Mouse (Mus musculus): Measurements from ENCODE around the gene Gm28539.
"Not testable (repeated sequence)": the region's sequence is repeated elsewhere in the genome, so short reads cannot be mapped to it uniquely, and the experiment has no call there.

Gm28539 gene

GRCm38 (mm10) chr16:18969420-18970128 is 133.2 kb downstream of the Gm28539 start:
- DNase-seq, result no peak

GRCm38 (mm10) chr16:18970837-18971236 is 134.5 kb downstream of the Gm28539 start:
- DNase-seq, result no peak

GRCm38 (mm10) chr16:18975665-18976064 is 139.3 kb downstream of the Gm28539 start:
- DNase-seq, result not testable (repeated sequence)

GRCm38 (mm10) chr16:18976315-18976714 is 139.9 kb downstream of the Gm28539 start:
- DNase-seq, result no peak

GRCm38 (mm10) chr16:18986381-18986780 is 150.0 kb downstream of the Gm28539 start:
- no peak for DNase-seq

GRCm38 (mm10) chr16:18986860-18987259 is 150.5 kb downstream of the Gm28539 start:
- DNase-seq, result no peak

GRCm38 (mm10) chr16:19002610-19003389 is 166.4 kb downstream of the Gm28539 start:
- DNase-seq, result not testable (repeated sequence)

GRCm38 (mm10) chr16:19003757-19004156 is 167.4 kb downstream of the Gm28539 start:
- DNase-seq, result no peak

GRCm38 (mm10) chr16:19005298-19005697 is 168.9 kb downstream of the Gm28539 start:
- no peak for DNase-seq

Measured in cerebellum, adult 9-11 months (tissue).